Mouse (Mus musculus) MEL (cell line): ENCODE results near the gene Afdn. TPM values are rescaled to one million over a fixed set of nuclear protein-coding genes. Genes with fewer than 3 reads are reported as not detected.
"Not testable (repeated sequence)": the region's sequence is repeated elsewhere in the genome, so short reads cannot be mapped to it uniquely, and the experiment has no call there.

Source experiments
- DNase-seq: peaks from one replicate; pipeline ENCODE4 v3.0.0; 2011; ENCODE audit warnings: low read depth, low spot score
- H3K27ac ChIP-seq: 2 replicates; pipeline ENCODE4 v1.5.1; 2012; ENCODE audit warnings: low read depth, mild to moderate bottlenecking, control low read depth, low read length, moderate library complexity; ENCODE audit not compliant: control insufficient read depth
- H3K27me3 ChIP-seq, 2 experiments: fragments of 150-350 bp in 1 of 2; sonication (generic) in 1 of 2; 2 replicates each; pipeline ENCODE4 v1.6.1; 2012; ENCODE audit warnings: low read length in 2 of 2, mild to moderate bottlenecking in 2 of 2, improper control_type of control experiment in 1 of 2, moderate library complexity in 1 of 2; ENCODE audit not compliant: insufficient read depth in 2 of 2, control insufficient read depth in 1 of 2
- H3K36me3 ChIP-seq, 2 experiments: 2 replicates each; pipeline ENCODE4 v1.6.1; 2012 to 2014; ENCODE audit warnings: low read length in 2 of 2, improper control_type of control experiment in 1 of 2, inconsistent platforms in 1 of 2, mild to moderate bottlenecking in 1 of 2; ENCODE audit not compliant: insufficient read depth in 2 of 2, control insufficient read depth in 1 of 2
- H3K4me1 ChIP-seq, 2 experiments: fragments of 150-350 bp in 1 of 2; sonication (generic) in 1 of 2; 2 replicates each; pipeline ENCODE4 v1.6.1; 2012; ENCODE audit warnings: low read length in 2 of 2, improper control_type of control experiment in 1 of 2, mild to moderate bottlenecking in 1 of 2; ENCODE audit not compliant: insufficient read depth in 2 of 2, control insufficient read depth in 1 of 2
- H3K4me3 ChIP-seq, 2 experiments: fragments of 150-350 bp in 1 of 2; sonication (generic) in 1 of 2; 2 replicates each; pipeline ENCODE4 v1.5.1; 2012; ENCODE audit warnings: low read depth in 2 of 2, low read length in 2 of 2, mild to moderate bottlenecking in 2 of 2, moderate library complexity in 2 of 2, control low read depth in 1 of 2, improper control_type of control experiment in 1 of 2; ENCODE audit not compliant: control insufficient read depth in 1 of 2, insufficient read depth in 1 of 2
- H3K79me2 ChIP-seq: 2 replicates; pipeline ENCODE4 v1.6.1; 2012; ENCODE audit warnings: mild to moderate bottlenecking, low read length, moderate library complexity; ENCODE audit not compliant: control insufficient read depth, poor library complexity, insufficient read depth
- H3K9ac ChIP-seq: 2 replicates; pipeline ENCODE4 v1.6.1; 2012; ENCODE audit warnings: low read depth, mild to moderate bottlenecking, control low read depth, low read length, moderate library complexity; ENCODE audit not compliant: control insufficient read depth, poor library complexity, severe bottlenecking
- H3K9me3 ChIP-seq: fragments of 150-350 bp; sonication (generic); replicated peaks from 2 replicates; pipeline ENCODE4 v1.6.1; 2012; ENCODE audit warnings: mild to moderate bottlenecking, low read length, improper control_type of control experiment, moderate library complexity; ENCODE audit not compliant: insufficient read depth
- BHLHE40 ChIP-seq: IDR thresholded peaks from 2 replicates; pipeline ENCODE4 v1.6.1; 2012; ENCODE audit warnings: low read depth, mild to moderate bottlenecking, inconsistent platforms, low read length, improper control_type of control experiment, borderline replicate concordance
- CHD1 ChIP-seq: IDR thresholded peaks from 2 replicates; pipeline ENCODE4 v1.6.1; 2012; ENCODE audit warnings: low read depth, mild to moderate bottlenecking, inconsistent platforms, low read length, improper control_type of control experiment
- CHD2 ChIP-seq: IDR thresholded peaks from 2 replicates; pipeline ENCODE4 v1.6.1; 2011; ENCODE audit warnings: low read length, improper control_type of control experiment
- ETS1 ChIP-seq: IDR thresholded peaks from 2 replicates; pipeline ENCODE4 v1.6.1; 2012; ENCODE audit warnings: low read depth, mild to moderate bottlenecking, inconsistent platforms, low read length, improper control_type of control experiment, moderate library complexity
- GABPA ChIP-seq: IDR thresholded peaks from 2 replicates; pipeline ENCODE4 v1.6.1; 2012; ENCODE audit warnings: low read depth, mild to moderate bottlenecking, inconsistent platforms, low read length, improper control_type of control experiment, moderate library complexity
- GATA1 ChIP-seq: IDR thresholded peaks from 2 replicates; pipeline ENCODE4 v1.6.1; 2011; ENCODE audit warnings: low read depth, low read length, improper control_type of control experiment
- JUND ChIP-seq: IDR thresholded peaks from 2 replicates; pipeline ENCODE4 v1.6.1; 2011; ENCODE audit warnings: low read depth, mild to moderate bottlenecking, improper control_type of control experiment, low read length
- KAT2A ChIP-seq: conservative IDR thresholded peaks from 2 replicates; pipeline ENCODE4 v1.6.1; 2012; ENCODE audit warnings: low read depth, low read length, improper control_type of control experiment, inconsistent platforms
- MAFK ChIP-seq: IDR thresholded peaks from 2 replicates; pipeline ENCODE4 v1.6.1; 2011; ENCODE audit warnings: low read depth, mild to moderate bottlenecking, low read length, improper control_type of control experiment, borderline replicate concordance
- MAX ChIP-seq: IDR thresholded peaks from 2 replicates; pipeline ENCODE4 v1.6.1; 2011; ENCODE audit warnings: low read length, improper control_type of control experiment
- MAZ ChIP-seq: IDR thresholded peaks from 2 replicates; pipeline ENCODE4 v1.6.1; 2012; ENCODE audit warnings: low read depth, mild to moderate bottlenecking, inconsistent platforms, low read length, improper control_type of control experiment
- MEF2A ChIP-seq: IDR thresholded peaks from 2 replicates; pipeline ENCODE4 v1.6.1; 2014; ENCODE audit warnings: low read depth, mild to moderate bottlenecking, inconsistent platforms, low read length, improper control_type of control experiment; ENCODE audit not compliant: poor library complexity, insufficient replicate concordance, severe bottlenecking; ENCODE audit errors: extremely low read depth
- POLR2A ChIP-seq, 2 experiments: IDR thresholded peaks; 2 replicates each; pipeline ENCODE4 v1.6.1; 2011 to 2012; ENCODE audit warnings: low read length in 2 of 2, mild to moderate bottlenecking in 2 of 2, control low read depth in 1 of 2, improper control_type of control experiment in 1 of 2, low read depth in 1 of 2, moderate library complexity in 1 of 2; ENCODE audit not compliant: control insufficient read depth in 1 of 2, insufficient read depth in 1 of 2, poor library complexity in 1 of 2
- POLR2AphosphoS2 ChIP-seq: IDR thresholded peaks from 2 replicates; pipeline ENCODE4 v1.6.1; 2011; ENCODE audit warnings: low read length, improper control_type of control experiment
- POLR2AphosphoS5 ChIP-seq: IDR thresholded peaks from 2 replicates; pipeline ENCODE4 v1.6.1; 2012; ENCODE audit warnings: low read depth, borderline replicate concordance, mild to moderate bottlenecking, inconsistent platforms, low read length, moderate library complexity, mixed read lengths
- RAD21 ChIP-seq: IDR thresholded peaks from 2 replicates; pipeline ENCODE4 v1.6.1; 2011; ENCODE audit warnings: mild to moderate bottlenecking, low read depth, low read length, improper control_type of control experiment
- RCOR1 ChIP-seq: IDR thresholded peaks from 2 replicates; pipeline ENCODE4 v1.6.1; 2012; ENCODE audit warnings: low read depth, mild to moderate bottlenecking, inconsistent platforms, low read length, improper control_type of control experiment
- SMC3 ChIP-seq: IDR thresholded peaks from 2 replicates; pipeline ENCODE4 v1.6.1; 2011; ENCODE audit warnings: low read depth, low read length, improper control_type of control experiment
- TCF12 ChIP-seq: IDR thresholded peaks from 2 replicates; pipeline ENCODE4 v1.6.1; 2014; ENCODE audit warnings: low read depth, mild to moderate bottlenecking, inconsistent platforms, low read length, improper control_type of control experiment, moderate library complexity
- UBTF ChIP-seq: IDR thresholded peaks from 2 replicates; pipeline ENCODE4 v1.6.1; 2012; ENCODE audit warnings: low read depth, mild to moderate bottlenecking, inconsistent platforms, low read length, improper control_type of control experiment, moderate library complexity, borderline replicate concordance; ENCODE audit not compliant: insufficient read depth
- USF1 ChIP-seq: IDR thresholded peaks from 2 replicates; pipeline ENCODE4 v1.6.1; 2014; ENCODE audit warnings: low read depth, mild to moderate bottlenecking, inconsistent platforms, low read length, improper control_type of control experiment, moderate library complexity
- USF2 ChIP-seq, 2 experiments: IDR thresholded peaks; 2 replicates each; pipeline ENCODE4 v1.6.1; 2011 to 2012; ENCODE audit warnings: improper control_type of control experiment in 2 of 2, low read length in 2 of 2, borderline replicate concordance in 1 of 2, inconsistent platforms in 1 of 2, low read depth in 1 of 2, mild to moderate bottlenecking in 1 of 2; ENCODE audit not compliant: insufficient read depth in 1 of 2
- ZC3H11A ChIP-seq: IDR thresholded peaks from 2 replicates; pipeline ENCODE4 v1.6.1; 2012; ENCODE audit warnings: low read depth, mild to moderate bottlenecking, inconsistent platforms, low read length, improper control_type of control experiment
- polyA plus RNA-seq, 2 experiments: library from polyadenylated mRNA; stranded (reverse) in 1 of 2; unstranded in 1 of 2; fragments of >175 nt in 1 of 2; fragments of >200 nt in 1 of 2; gene quantifications; 2 replicates each; pipeline versions ENCODE4 v1.2.1 to v1.2.4; 2012; ENCODE audit warnings: low replicate concordance in 2 of 2, low read depth in 1 of 2; ENCODE audit not compliant: insufficient read length in 2 of 2, insufficient read depth in 1 of 2, missing spikeins in 1 of 2
- total RNA-seq: library from RNA; depleted of rRNA; stranded (reverse); fragments of 300-350 nt; gene quantifications from 2 replicates; pipeline ENCODE4 v1.2.3, GENCODE M21; 2012

Afdn gene
- total and polyA plus RNA-seq, 3 experiments = 0.39 TPM; not detected in 1

DNA sequence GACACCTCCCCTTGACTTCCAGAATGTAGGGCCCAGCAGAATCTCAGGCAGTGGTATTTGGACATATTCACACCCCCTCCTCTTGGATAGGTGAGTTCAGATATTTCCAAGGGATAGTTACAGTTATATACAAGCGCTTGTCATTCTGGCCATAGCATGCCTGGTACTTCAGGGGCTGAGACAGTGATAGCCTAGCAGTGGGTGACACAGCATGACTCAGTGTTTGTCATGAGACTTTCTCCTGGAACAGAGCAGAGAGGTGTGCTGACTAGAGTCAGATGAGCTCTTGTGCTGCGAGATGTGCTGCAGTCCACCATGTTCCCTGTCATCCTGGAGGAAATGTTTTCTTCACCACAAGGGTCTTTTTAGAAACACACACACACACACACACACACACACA is 164.2 kb downstream of the Afdn start:
- H3K4me3 ChIP-seq = no peak overlapping the region
- no peaks in the 10 kb centered on the region for H3K4me1 ChIP-seq
- DNase-seq = no peak
- H3K9ac ChIP-seq = no peak overlapping the region
- TF ChIP-seq ETS1 (no peak), GATA1 (no peak), MAFK (no peak), RCOR1 (no peak), CHD2 (no peak), CHD1 (no peak), POLR2A (IDR thresholded peaks at IDR 0.05; ENCODE audit: control insufficient read depth in 1 of 2, insufficient read depth in 1 of 2, low read depth in 1 of 2, low read length in 2 of 2, poor library complexity in 1 of 2) (no peak)
- no peaks in the 10 kb centered on the region for H3K79me2 ChIP-seq
- H3K27ac ChIP-seq = no peak overlapping the region
- H3K9me3 ChIP-seq = no peaks in the 10 kb centered on the region
- H3K27me3 ChIP-seq = no peaks in the 10 kb centered on the region
- no peaks in the 10 kb centered on the region for H3K36me3 ChIP-seq

DNA sequence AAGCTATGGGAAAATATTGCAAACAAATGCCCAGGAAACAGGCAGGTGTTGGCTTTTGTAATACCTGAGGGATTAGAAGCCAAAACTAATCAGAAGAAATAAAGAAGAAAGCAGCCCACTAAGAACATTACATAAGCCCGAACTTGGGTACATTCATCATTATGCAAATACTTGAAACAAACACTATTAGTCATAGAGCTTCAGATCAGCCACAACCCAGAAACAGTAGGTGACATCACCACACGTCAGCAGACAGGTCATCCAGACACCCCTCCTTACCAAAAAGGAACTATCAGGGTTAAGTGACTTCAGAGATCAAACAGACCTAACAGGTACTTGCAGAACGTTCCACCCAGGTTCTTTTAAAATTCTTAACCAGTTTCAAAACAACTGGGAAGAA is 165.6 kb downstream of the Afdn start:
- H3K4me1 ChIP-seq = no peaks in the 10 kb centered on the region
- H3K9me3 ChIP-seq = no peaks in the 10 kb centered on the region
- H3K4me3 ChIP-seq = no peak overlapping the region
- DNase-seq = no peak
- H3K27me3 ChIP-seq = no peaks in the 10 kb centered on the region
- no peak for TF ChIP-seq MAX
- no peak for TF ChIP-seq KAT2A
- TF ChIP-seq BHLHE40 = no peak
- no peak for TF ChIP-seq JUND
- no peak for TF ChIP-seq MAZ
- TF ChIP-seq TCF12 = no peak
- no peak for TF ChIP-seq POLR2AphosphoS5
- no peak for TF ChIP-seq ETS1
- no peak for TF ChIP-seq MEF2A
- no peak for TF ChIP-seq POLR2AphosphoS2
- no peak overlapping the region for H3K9ac ChIP-seq
- no peaks in the 10 kb centered on the region for H3K79me2 ChIP-seq
- H3K27ac ChIP-seq = no peak overlapping the region
- H3K36me3 ChIP-seq = no peaks in the 10 kb centered on the region

DNA sequence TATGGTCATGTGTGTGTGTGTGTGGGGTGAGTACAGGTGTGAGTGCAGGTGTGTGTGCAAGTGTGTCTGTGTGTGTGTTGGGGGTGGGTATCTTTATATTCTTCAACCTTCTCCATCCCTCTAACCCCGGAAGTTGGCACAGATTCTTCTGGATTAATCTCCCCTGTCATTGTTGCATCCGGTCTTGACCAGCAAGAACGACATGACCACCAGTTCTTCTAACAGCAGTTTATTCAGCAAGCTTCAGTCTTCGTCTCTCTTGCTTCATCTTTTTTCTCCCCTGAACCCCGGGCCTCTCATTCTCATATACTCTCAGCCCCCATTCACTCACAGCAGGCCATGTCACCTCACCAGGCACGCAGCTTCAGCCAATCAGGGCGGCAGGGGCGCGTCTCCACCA is 170.1 kb downstream of the Afdn start:
- Histone ChIP-seq H3K4me3 (no peak overlapping the region), H3K4me1 (no peaks in the 10 kb centered on the region)

DNA sequence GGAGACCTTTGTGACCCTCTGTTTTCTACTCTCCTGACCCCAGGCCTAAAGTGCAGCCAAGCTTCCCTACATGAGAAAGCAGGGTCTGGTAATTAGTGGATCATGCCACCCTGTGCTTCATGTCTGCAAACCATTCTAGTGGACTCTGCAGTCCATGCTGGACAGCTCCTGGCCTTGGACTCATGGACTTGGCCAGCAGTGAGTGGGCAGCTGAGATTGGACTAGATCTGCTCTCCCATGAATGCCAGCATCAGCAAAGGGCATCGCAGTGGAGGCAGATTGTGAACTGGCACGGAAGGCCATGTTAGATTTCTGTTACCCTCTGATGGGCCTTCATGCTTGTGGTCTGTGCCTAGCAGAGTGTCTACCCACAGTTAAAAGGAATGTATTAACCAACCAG is 175.0 kb downstream of the Afdn start:
- not testable (repeated sequence) for H3K4me1 ChIP-seq, H3K9ac ChIP-seq

More for the DNA sequence above, 170.1 kb downstream of the Afdn start:
- DNase-seq = no peak
- Histone ChIP-seq H3K9me3 (no peaks in the 10 kb centered on the region), H3K9ac (no peak overlapping the region), H3K79me2 (no peaks in the 10 kb centered on the region), H3K27ac (no peak overlapping the region), H3K27me3 (no peaks in the 10 kb centered on the region), H3K36me3 (no peaks in the 10 kb centered on the region)
- no peak for TF ChIP-seq GABPA
- no peak for TF ChIP-seq UBTF
- TF ChIP-seq SMC3 = no peak
- TF ChIP-seq RAD21 = no peak
- no peak for TF ChIP-seq USF2 (IDR thresholded peaks at IDR 0.05; ENCODE audit: borderline replicate concordance in 1 of 2, insufficient read depth in 1 of 2, low read depth in 1 of 2, low read length in 2 of 2)
- no peak for TF ChIP-seq JUND
- no peak for TF ChIP-seq USF1
- no peak for TF ChIP-seq ZC3H11A
- no peak for TF ChIP-seq CHD2
- no peak for TF ChIP-seq MAX
- no peak for TF ChIP-seq MAZ

More for the DNA sequence above, 175.0 kb downstream of the Afdn start:
- H3K9me3 ChIP-seq, H3K4me3 ChIP-seq, H3K27ac ChIP-seq, H3K79me2 ChIP-seq, H3K36me3 ChIP-seq, H3K27me3 ChIP-seq, DNase-seq: not testable (repeated sequence)
